Mouse (Mus musculus) kidney, postnatal 36 days (tissue): Measurements from ENCODE around the gene Gm11238.
A peak's percentile ranks its signal among the peaks of the same experiment; 100 is the strongest.
"Not testable (repeated sequence)": the region's sequence is repeated elsewhere in the genome, so short reads cannot be mapped to it uniquely, and the experiment has no call there.

Experiments used
- DNase-seq, 2 experiments: peaks; one replicate each; pipeline ENCODE4 v3.0.0; 2021 to 2022; ENCODE audit warnings: mixed read lengths in 2 of 2

Gm11238 gene

GRCm38 (mm10) chr4:73607581-73607980 lies at the start of gene Gm11238:
Gm11238 (plus strand) TSS chr4:73607881.
- DNase-seq, result not testable (repeated sequence)

GRCm38 (mm10) chr4:73599248-73599647 lies 8.4 kb upstream of the Gm11238 start:
- peak in 1 of 2 experiments; percentile 10 for DNase-seq

DNA sequence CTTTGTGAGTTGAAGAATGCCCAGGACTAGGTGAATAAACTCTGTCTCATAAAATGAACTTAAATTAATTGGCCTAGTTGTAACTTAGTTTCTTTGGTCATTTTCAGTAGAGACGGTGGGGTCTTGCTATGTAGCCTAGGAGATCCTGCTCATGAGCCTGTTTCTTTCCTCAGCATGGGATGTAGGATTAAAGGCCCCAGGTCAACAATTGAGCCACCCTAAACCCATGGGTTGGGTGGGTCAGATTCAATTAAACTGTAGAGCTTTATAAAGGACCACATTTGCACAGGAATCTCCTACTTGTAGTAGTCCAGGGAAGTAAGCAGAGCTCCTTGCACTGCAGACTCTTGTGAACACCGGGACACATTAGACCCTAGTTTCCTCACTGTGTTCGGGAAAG lies 15.0 kb downstream of the Gm11238 start, which contains the start of gene Gm11237:
Gm11237 (plus strand) TSS at position 301 of the 400 bp plus-strand sequence.
- DNase-seq, result not testable (repeated sequence)

DNA sequence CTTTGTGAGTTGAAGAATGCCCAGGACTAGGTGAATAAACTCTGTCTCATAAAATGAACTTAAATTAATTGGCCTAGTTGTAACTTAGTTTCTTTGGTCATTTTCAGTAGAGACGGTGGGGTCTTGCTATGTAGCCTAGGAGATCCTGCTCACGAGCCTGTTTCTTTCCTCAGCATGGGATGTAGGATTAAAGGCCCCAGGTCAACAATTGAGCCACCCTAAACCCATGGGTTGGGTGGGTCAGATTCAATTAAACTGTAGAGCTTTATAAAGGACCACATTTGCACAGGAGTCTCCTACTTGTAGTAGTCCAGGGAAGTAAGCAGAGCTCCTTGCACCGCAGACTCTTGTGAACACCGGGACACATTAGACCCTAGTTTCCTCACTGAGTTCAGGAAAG lies 30.1 kb downstream of the Gm11238 start, which contains the start of gene Gm11236:
Gm11236 (plus strand) TSS at position 301 of the 400 bp plus-strand sequence.
- not testable (repeated sequence) for DNase-seq

GRCm38 (mm10) chr4:73661864-73662263 lies 54.2 kb downstream of the Gm11238 start:
- DNase-seq, result not testable (repeated sequence)

- DNase-seq, result not testable (repeated sequence)
Measured at GRCm38 (mm10) chr4:73668054-73668453, 60.4 kb downstream of the Gm11238 start, which contains the start of gene Gm11239. Gm11239 (plus strand) TSS chr4:73668354.

GRCm38 (mm10) chr4:73683216-73683615 lies 75.5 kb downstream of the Gm11238 start, which contains the start of gene Gm428:
Gm428 (plus strand) TSS chr4:73683516.
- not testable (repeated sequence) for DNase-seq
